Mouse (Mus musculus) spleen, adult 2 months (tissue): Measurements from ENCODE around the gene Cenpl. TPM values are rescaled to one million over a fixed set of nuclear protein-coding genes. Genes with fewer than 3 reads are reported as not detected.

Experiments used
- DNase-seq, 2 experiments: peaks; one replicate each; pipeline versions ENCODE4 v3.0.0 to v3.0.0-alpha.2; 2012 to 2021; ENCODE audit warnings: low spot score in 2 of 2, low read depth in 1 of 2
- H3K27ac ChIP-seq: fragments of 200-500 bp; 2 replicates; pipeline ENCODE4 v1.5.1; 2012; ENCODE audit warnings: low read length, inconsistent platforms; ENCODE audit not compliant: insufficient read depth
- H3K27me3 ChIP-seq: fragments of 200-500 bp; 2 replicates; pipeline ENCODE4 v1.6.1; 2012; ENCODE audit warnings: mild to moderate bottlenecking, moderate library complexity, low read length, inconsistent platforms; ENCODE audit not compliant: control insufficient read depth, insufficient read depth
- H3K36me3 ChIP-seq: fragments of 200-500 bp; 2 replicates; pipeline ENCODE4 v1.6.1; 2012; ENCODE audit warnings: mild to moderate bottlenecking, low read length, inconsistent platforms; ENCODE audit not compliant: control insufficient read depth, insufficient read depth
- H3K4me1 ChIP-seq: fragments of 200-500 bp; 2 replicates; pipeline ENCODE4 v1.6.1; 2011; ENCODE audit warnings: inconsistent platforms; ENCODE audit not compliant: control insufficient read depth, insufficient read depth, insufficient read length
- H3K4me3 ChIP-seq: fragments of 200-500 bp; 2 replicates; pipeline ENCODE4 v1.5.1; 2011; ENCODE audit warnings: mild to moderate bottlenecking, inconsistent platforms; ENCODE audit not compliant: insufficient read depth, insufficient read length; ENCODE audit errors: extremely low read depth
- CTCF ChIP-seq: fragments of 200-500 bp; IDR thresholded peaks from 2 replicates; pipeline ENCODE4 v1.5.1; 2011; ENCODE audit warnings: mild to moderate bottlenecking, inconsistent platforms; ENCODE audit not compliant: insufficient read depth, insufficient read length, insufficient replicate concordance; ENCODE audit errors: extremely low read depth
- POLR2A ChIP-seq: fragments of 200-500 bp; IDR thresholded peaks from 2 replicates; pipeline ENCODE4 v1.6.1; 2011; ENCODE audit warnings: low read depth, low read length, inconsistent platforms
- WGBS: fragments of 180-500 bp; shearing (Covaris S2); methylation state at CpG from one replicate; pipeline ENCODE4 v1.1.7; 2018; 5-methylcytosine and 5-hydroxymethylcytosine counted together
- polyA plus RNA-seq: library from polyadenylated mRNA; depleted of rRNA; stranded (reverse); fragments of >200 nt; gene quantifications from 2 replicates; pipeline ENCODE4 v1.2.3, GENCODE M21; 2012

The Cenpl gene
- polyA plus RNA-seq, 1 experiment, result 1.2 TPM

DNA sequence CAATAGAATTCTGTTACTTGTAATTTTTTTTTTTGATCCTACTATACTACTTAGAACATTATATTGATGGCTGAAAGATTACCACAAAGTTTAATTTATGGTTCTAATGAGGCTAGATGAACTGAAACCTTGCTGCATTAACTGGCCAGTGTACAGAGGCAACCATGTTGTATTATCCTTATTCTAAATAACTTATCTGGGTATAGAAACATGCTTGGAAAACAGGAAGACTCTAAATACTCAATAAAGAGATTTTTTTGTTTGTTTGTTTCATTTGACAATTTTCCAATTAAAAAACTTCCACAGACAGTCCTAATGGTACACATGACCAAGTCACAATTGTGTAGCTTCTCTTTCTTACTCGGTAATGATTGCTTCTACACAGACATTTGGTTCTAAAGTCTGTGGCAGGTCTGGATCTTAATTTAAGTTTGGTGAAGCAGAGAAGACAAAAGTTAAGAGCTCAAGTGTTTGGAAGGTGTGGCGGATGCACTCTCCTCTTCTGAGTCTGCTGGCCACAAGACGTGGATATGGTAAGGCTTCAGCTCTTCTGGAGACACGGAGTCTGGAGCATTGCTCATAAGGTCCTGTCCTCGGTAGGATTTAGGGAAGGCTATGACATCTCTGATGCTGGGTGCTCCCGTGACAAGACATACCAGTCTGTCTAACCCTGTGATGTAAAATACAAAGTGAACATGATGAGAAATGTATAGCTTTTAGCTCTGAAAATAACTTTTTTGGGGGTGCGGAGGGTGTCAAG, 29.1 kb upstream of the Cenpl start:
- 93% methylated on average over 7 of the region's 7 CpGs for WGBS
- no peak for DNase-seq
- Histone ChIP-seq H3K27ac (no peak overlapping the region), H3K27me3 (no peaks in the 10 kb centered on the region), H3K4me3 (no peak overlapping the region), H3K4me1 (no peaks in the 10 kb centered on the region; the same call in 1 of the 2 replicates), H3K36me3 (peaks cover 26% of the 10 kb centered on the region)
- no peak for TF ChIP-seq CTCF
- no peak for TF ChIP-seq POLR2A

DNA sequence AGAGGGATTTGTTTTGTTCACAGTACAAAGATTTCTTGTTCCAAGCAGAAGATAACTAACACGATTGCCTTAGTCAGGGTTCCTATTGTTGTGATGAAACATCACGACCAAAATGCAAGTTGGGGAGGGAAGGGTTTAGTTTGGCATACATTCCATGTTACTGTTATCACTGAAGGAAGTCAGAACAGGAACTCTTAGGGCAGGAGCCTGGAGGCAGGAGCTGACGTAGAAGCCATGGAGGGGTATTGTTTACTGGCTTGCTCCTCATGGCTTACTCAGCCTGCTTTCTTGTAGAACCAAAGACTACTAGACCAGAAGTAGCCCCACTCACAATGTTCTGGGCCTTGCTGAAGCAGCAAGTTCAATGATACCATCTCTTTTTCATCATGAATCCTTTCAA, 23.5 kb upstream of the Cenpl start:
- Histone ChIP-seq H3K27ac (no peak overlapping the region), H3K4me1 (no peaks in the 10 kb centered on the region), H3K27me3 (no peaks in the 10 kb centered on the region), H3K4me3 (no peak overlapping the region), H3K36me3 (peaks cover 7% of the 10 kb centered on the region)
- DNase-seq, result no peak
- 91% methylated on average over 3 of the region's 3 CpGs for WGBS
- no peak for TF ChIP-seq POLR2A
- TF ChIP-seq CTCF, result no peak

DNA sequence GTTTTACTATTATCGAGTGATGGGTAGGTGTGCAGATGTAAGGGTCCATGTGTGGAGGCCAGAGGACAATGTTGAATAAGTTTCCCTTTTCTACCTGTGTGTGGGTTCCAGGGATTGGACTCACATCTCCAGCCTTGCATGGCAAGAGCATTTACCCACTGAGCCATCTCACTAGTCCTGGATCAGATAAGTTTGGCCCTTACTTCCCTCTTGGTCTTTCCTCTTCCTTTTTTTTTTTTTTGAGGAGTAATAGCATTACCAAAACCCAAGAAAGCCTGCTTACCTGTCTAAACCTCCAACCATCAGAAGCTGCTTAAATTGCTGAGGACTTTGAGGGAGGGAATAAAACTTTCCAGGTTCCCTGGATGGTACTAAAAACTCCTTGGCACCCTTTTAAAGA, 13.3 kb upstream of the Cenpl start:
- H3K4me1 ChIP-seq, result no peaks in the 10 kb centered on the region
- no peak overlapping the region for H3K4me3 ChIP-seq
- H3K27me3 ChIP-seq, result no peaks in the 10 kb centered on the region
- WGBS, result 96% methylated on average over 1 of the region's 1 CpGs
- TF ChIP-seq CTCF (no peak), POLR2A (no peak)
- H3K27ac ChIP-seq, result no peak overlapping the region
- peaks cover 9% of the 10 kb centered on the region; the same call in 1 of the 2 replicates for H3K36me3 ChIP-seq
- DNase-seq, result no peak

DNA sequence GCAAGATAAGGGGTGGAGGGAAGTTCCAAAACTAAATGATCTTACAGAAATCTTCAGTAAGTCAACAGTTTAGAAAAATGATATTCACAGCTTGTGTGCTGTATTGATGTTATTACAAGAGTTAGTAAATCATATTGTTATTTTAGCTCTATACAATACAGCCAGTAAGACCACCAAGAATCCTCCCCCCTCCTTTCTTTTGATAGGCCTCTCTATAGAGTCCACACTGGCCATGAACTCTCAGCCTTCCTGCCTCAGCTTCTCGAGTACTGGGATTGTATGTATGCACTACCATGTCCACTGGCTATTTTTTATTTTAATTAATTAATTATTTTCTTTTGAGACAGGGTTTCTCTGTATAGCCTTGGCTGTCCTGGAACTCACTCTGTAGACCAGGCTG, 7.2 kb upstream of the Cenpl start:
- Histone ChIP-seq H3K4me3 (no peak overlapping the region), H3K36me3 (peaks cover 4% of the 10 kb centered on the region; the same call in 1 of the 2 replicates), H3K27ac (no peak overlapping the region), H3K4me1 (no peaks in the 10 kb centered on the region), H3K27me3 (no peaks in the 10 kb centered on the region)
- WGBS, result 88% methylated on average over 1 of the region's 1 CpGs
- DNase-seq, result no peak
- no peak for TF ChIP-seq POLR2A
- TF ChIP-seq CTCF, result no peak

DNA sequence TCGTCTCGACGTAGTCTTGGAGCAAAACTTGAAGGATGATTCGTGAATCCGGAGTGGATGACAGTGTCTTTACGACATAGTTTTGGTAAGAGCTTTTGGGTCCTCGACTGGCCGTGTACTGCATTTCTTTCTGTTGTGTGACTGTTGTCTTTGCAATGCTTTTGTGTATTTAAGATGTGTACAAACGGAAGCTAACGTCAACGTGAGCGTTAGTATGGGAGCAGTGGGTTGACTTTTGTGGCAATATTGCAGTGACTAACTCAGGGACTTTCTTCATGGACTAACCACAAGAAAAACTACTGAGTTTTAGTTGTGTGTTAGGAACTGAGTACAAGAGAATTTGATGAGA, 733 bp downstream of the Cenpl start:
- WGBS, result under 1% methylated on average over 12 of the region's 12 CpGs
- Histone ChIP-seq H3K4me1 (peaks cover 15% of the 10 kb centered on the region), H3K27ac (peak overlapping the region; percentile 40; the same call in 1 of the 2 replicates), H3K27me3 (no peaks in the 10 kb centered on the region), H3K36me3 (no peaks in the 10 kb centered on the region; the same call in 1 of the 2 replicates), H3K4me3 (peak overlapping the region; percentile 73)
- DNase-seq, result no peak
- no peak for TF ChIP-seq CTCF
- no peak for TF ChIP-seq POLR2A

DNA sequence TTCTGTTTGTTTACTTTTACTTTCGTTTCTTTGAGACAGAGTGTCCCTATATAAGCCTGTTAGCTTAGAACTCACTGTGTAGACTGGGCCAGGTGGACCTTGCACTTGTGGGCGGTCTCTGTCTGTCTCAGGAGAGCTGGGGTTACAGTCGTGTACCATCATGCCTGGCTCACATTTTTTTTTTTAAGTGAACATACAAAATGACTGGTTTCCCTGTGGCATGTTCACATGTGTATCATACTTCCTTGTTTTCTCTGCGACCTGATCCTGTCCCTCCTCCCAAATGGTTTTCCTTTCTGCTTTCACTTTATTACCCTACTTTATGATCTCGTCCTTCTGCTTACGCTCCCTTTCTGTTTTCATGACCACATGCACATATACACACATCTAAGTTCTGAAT, 5.7 kb downstream of the Cenpl start:
- TF ChIP-seq CTCF, result no peak
- no peak for TF ChIP-seq POLR2A
- Histone ChIP-seq H3K27me3 (no peaks in the 10 kb centered on the region), H3K4me1 (peaks cover 12% of the 10 kb centered on the region), H3K4me3 (no peak overlapping the region), H3K36me3 (no peaks in the 10 kb centered on the region; the same call in 1 of the 2 replicates), H3K27ac (peak overlapping the region; percentile 5; the same call in 1 of the 2 replicates)
- 45% methylated on average over 6 of the region's 6 CpGs for WGBS
- DNase-seq, result no peak

DNA sequence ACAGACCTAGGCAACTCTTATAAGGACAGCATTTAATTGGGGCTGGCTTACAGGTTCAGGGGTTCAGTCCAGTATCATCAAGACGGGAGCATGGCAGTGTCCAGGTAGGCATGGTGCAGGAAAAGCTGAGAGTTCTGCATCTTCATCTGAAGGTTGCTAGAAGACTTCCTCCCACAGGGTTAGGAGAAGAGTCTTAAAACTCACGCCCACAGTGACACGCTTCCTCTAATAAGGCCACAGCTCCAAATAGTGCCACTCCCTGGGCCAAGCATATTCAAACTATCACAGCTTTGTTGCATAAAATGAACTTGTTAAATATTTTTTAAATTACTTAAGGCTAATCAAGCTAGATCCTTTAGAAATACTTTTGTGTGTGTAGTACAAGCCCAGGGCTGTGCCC, 6.7 kb downstream of the Cenpl start:
- TF ChIP-seq POLR2A, result no peak
- no peak for DNase-seq
- peaks cover 7% of the 10 kb centered on the region for H3K4me1 ChIP-seq
- no peak overlapping the region for H3K4me3 ChIP-seq
- H3K36me3 ChIP-seq, result peaks cover 3% of the 10 kb centered on the region; the same call in 1 of the 2 replicates
- no peaks in the 10 kb centered on the region for H3K27me3 ChIP-seq
- 74% methylated on average over 3 of the region's 3 CpGs for WGBS
- H3K27ac ChIP-seq, result no peak overlapping the region
